Mouse (Mus musculus) ES-E14 (cell line): ENCODE data around the gene H1f0. TPM values are rescaled to one million over a fixed set of nuclear protein-coding genes. Genes with fewer than 3 reads are reported as not detected.
A peak's percentile ranks its signal among the peaks of the same experiment; 100 is the strongest.

Experiments used
- DNase-seq: peaks from one replicate; pipeline ENCODE4 v3.0.0-alpha.2; 2013; ENCODE audit warnings: low read depth, low spot score
- H3K27ac ChIP-seq: 2 replicates; pipeline ENCODE4 v1.5.1; 2012; ENCODE audit warnings: low read depth, mild to moderate bottlenecking, low read length, moderate library complexity, mixed read lengths; ENCODE audit not compliant: poor library complexity, insufficient read depth, severe bottlenecking
- H3K36me3 ChIP-seq: 2 replicates; pipeline ENCODE4 v1.6.1; 2012; ENCODE audit warnings: mild to moderate bottlenecking, low read length, moderate library complexity, mixed read lengths; ENCODE audit not compliant: control insufficient read depth, poor library complexity, insufficient read depth, severe bottlenecking
- H3K4me1 ChIP-seq, 2 experiments: fragments of 150-350 bp in 1 of 2; sonication (generic) in 1 of 2; 2 replicates each; pipeline ENCODE4 v1.6.1; 2012; ENCODE audit warnings: low read length in 2 of 2, mild to moderate bottlenecking in 1 of 2, mixed read lengths in 1 of 2; ENCODE audit not compliant: control insufficient read depth in 2 of 2, insufficient read depth in 2 of 2, poor library complexity in 1 of 2
- H3K4me3 ChIP-seq, 2 experiments: fragments of 150-350 bp in 1 of 2; sonication (generic) in 1 of 2; 2 replicates each; pipeline ENCODE4 v1.5.1; 2012; ENCODE audit warnings: low read length in 2 of 2, low read depth in 1 of 2, mild to moderate bottlenecking in 1 of 2, mixed read lengths in 1 of 2; ENCODE audit not compliant: insufficient read depth in 1 of 2, poor library complexity in 1 of 2, severe bottlenecking in 1 of 2
- H3K9ac ChIP-seq: 2 replicates; pipeline ENCODE4 v1.6.1; 2012; ENCODE audit warnings: low read depth, mild to moderate bottlenecking, low read length, mixed read lengths; ENCODE audit not compliant: poor library complexity, insufficient read depth, severe bottlenecking
- H3K9me3 ChIP-seq: fragments of 150-350 bp; sonication (generic); 2 replicates; pipeline ENCODE4 v1.6.1; 2012; ENCODE audit warnings: low read depth, mild to moderate bottlenecking, low read length; ENCODE audit not compliant: control insufficient read depth, insufficient read depth
- CHD2 ChIP-seq: IDR thresholded peaks from 2 replicates; pipeline ENCODE4 v1.6.1; 2014; ENCODE audit warnings: mild to moderate bottlenecking, low read depth, low read length, inconsistent platforms
- HCFC1 ChIP-seq: IDR thresholded peaks from 2 replicates; pipeline ENCODE4 v1.6.1; 2012; ENCODE audit warnings: low read length, inconsistent platforms, borderline replicate concordance; ENCODE audit not compliant: insufficient read depth
- MAFK ChIP-seq: IDR thresholded peaks from 2 replicates; pipeline ENCODE4 v1.6.1; 2014; ENCODE audit warnings: mild to moderate bottlenecking, low read depth, low read length, inconsistent platforms; ENCODE audit not compliant: insufficient read depth
- ZC3H11A ChIP-seq: IDR thresholded peaks from 2 replicates; pipeline ENCODE4 v1.6.1; 2012; ENCODE audit warnings: low read depth, mild to moderate bottlenecking, inconsistent platforms, low read length, borderline replicate concordance
- ZNF384 ChIP-seq: IDR thresholded peaks from 2 replicates; pipeline ENCODE4 v1.6.1; 2012; ENCODE audit warnings: low read depth, low read length, inconsistent platforms
- in situ Hi-C, 2 experiments: fragments of 600-800 bp; cut with MboI; formaldehyde crosslinking; loops; one replicate each; pipeline ENCODE4 v1.15.1; 2025; ENCODE audit warnings: low sequenced_read_pairs in 2 of 2, inconsistent platforms in 1 of 2; ENCODE audit not compliant: unreplicated experiment in 2 of 2
- total RNA-seq: library from RNA; depleted of rRNA; stranded (reverse); fragments of 300-350 nt; gene quantifications from 2 replicates; pipeline ENCODE4 v1.2.3, GENCODE M21; 2012; rRNA removed

Gene H1f0
- 39.9 and 41.0 TPM in 2 replicates for total RNA-seq

DNA sequence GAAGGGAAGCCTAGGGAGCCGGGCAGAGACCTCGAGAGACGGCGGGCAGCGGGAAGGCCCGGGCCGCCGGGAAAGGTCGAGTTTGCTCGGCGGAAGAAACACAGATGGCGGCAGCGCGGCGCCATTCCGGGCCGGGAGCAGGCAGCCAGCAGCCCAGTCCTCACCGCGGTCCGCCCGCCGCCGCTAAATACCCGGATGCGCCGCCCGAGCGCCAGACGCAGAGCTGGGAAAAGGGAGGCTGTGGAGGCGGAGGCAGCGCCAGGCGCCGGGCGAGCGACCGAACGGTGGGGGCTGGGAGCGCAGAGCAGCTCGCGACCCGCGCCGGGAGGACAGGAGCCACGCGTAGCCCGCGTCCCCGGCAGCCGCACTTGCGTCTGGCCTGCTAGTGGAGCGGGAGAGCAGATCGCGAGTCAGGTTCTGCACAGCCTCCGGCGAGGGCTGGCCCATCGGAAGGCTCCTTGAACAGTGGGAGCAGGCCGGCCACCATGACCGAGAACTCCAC is at the start of gene H1f0:
H1f0 (plus strand) TSS at position 214 of the 502 bp plus-strand sequence.
- Histone ChIP-seq H3K9me3 (no peaks in the 10 kb centered on the region), H3K4me3 (peak within 1 kb of the TSS; percentile 76), H3K9ac (peak within 1 kb of the TSS; percentile 90), H3K27ac (no peak within 1 kb of the TSS), H3K36me3 (no peaks in the 10 kb centered on the region), H3K4me1 (peaks cover 8 to 21% of the 10 kb centered on the region in 2 experiments; a peak in 2 of 4 replicates)
- TF ChIP-seq ZC3H11A (no peak), CHD2 (no peak), HCFC1 (no peak), MAFK (no peak), ZNF384 (no peak)
- DNase-seq = peak; percentile 71
- in situ Hi-C loops = no loop called here

- H3K36me3 ChIP-seq = no peaks in the 10 kb centered on the region
- H3K9ac ChIP-seq = no peak overlapping the region
- TF ChIP-seq CHD2 = no peak
- H3K27ac ChIP-seq = no peak overlapping the region; the same call in 1 of the 2 replicates
- in situ Hi-C loops = no loop called here
- peaks cover 0 to 4% of the 10 kb centered on the region in 2 experiments; a peak in 1 of 4 replicates for H3K4me1 ChIP-seq
- no peak overlapping the region for H3K4me3 ChIP-seq
- DNase-seq = no peak
- H3K9me3 ChIP-seq = no peaks in the 10 kb centered on the region
Observed at GRCm38 (mm10) chr15:78978875-78979274, 49.4 kb upstream of the H1f0 start.

GRCm38 (mm10) chr15:78980084-78980483 is 48.2 kb upstream of the H1f0 start:
- no peak for DNase-seq
- Histone ChIP-seq H3K4me1 (peaks cover 0 to 11% of the 10 kb centered on the region in 2 experiments; a peak in 1 of 4 replicates), H3K36me3 (no peaks in the 10 kb centered on the region), H3K9me3 (no peaks in the 10 kb centered on the region), H3K4me3 (no peak overlapping the region), H3K27ac (no peak overlapping the region), H3K9ac (no peak overlapping the region)
- in situ Hi-C loops = no loop called here
- no peak for TF ChIP-seq HCFC1
- no peak for TF ChIP-seq ZC3H11A
- no peak for TF ChIP-seq ZNF384
- TF ChIP-seq CHD2 = no peak
- no peak for TF ChIP-seq MAFK

- H3K9me3 ChIP-seq = no peaks in the 10 kb centered on the region
- H3K4me1 ChIP-seq = peaks cover 0 to 13% of the 10 kb centered on the region in 2 experiments; a peak in 1 of 4 replicates
- in situ Hi-C loops = no loop called here
- no peaks in the 10 kb centered on the region for H3K36me3 ChIP-seq
- peak overlapping the region; percentile 80 to 100 for H3K4me3 ChIP-seq
- peak; percentile 86 for DNase-seq
- TF ChIP-seq ZC3H11A (no peak), MAFK (0 out of 2 replicates have a peak, but pooled peaks have one; percentile 4), ZNF384 (peak; percentile 98), CHD2 (no peak), HCFC1 (no peak)
- H3K27ac ChIP-seq = peak overlapping the region; percentile 74
- peak overlapping the region; percentile 74 for H3K9ac ChIP-seq
Observed at GRCm38 (mm10) chr15:78982658-78983435, 45.4 kb upstream of the H1f0 start.
